In the genomic region with DNA sequence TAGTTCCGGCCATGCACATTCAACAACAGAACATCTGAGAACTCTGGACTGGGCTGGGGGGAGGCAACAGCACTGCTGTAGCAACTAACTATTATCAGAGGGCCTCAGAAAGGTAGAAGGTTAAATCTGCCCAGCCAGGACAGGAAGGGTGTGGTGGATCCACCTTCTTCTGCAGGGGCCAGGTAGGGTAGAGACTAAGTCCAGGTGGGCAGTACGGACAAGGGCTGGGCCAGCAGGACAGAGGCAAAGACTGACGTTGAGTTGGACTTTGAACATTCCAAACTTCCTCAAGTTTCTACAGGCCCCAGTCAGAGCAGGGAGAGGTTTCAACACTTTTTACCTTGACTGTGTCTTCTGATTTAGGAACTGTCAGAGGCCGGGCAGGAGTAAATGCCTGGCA, we compare ENCODE assay signal across 9 mouse cellular contexts. TPM values are rescaled to one million over a fixed set of nuclear protein-coding genes. Genes with fewer than 3 reads are reported as not detected.
A peak's percentile ranks its signal among the peaks of the same experiment; 100 is the strongest.
DNase-seq lines count a peak whose midpoint lies in the region; ATAC-seq and TF ChIP-seq lines count a peak whose summit lies in the region.
"Had no signal": no experiment of that assay in that cellular context is flagged by ENCODE, and none has a peak within 500 bp of the region (broad histone marks: within the 10 kb centered on the region; RNA-seq: fewer than 3 reads in every experiment).

No protein-coding gene starts in this region.

- no peaks in the 10 kb centered on the region for H3K9me3 ChIP-seq in hindbrain, embryonic 10.5 days
- no peaks in the 10 kb centered on the region for H3K9me3 ChIP-seq in hindbrain, embryonic 11.5 days (ENCODE audit: control insufficient read depth, low read length)
- H3K9me3 ChIP-seq in embryonic facial prominence, embryonic 14.5 days (ENCODE audit: control insufficient read depth, low read length) = no peaks in the 10 kb centered on the region
- H3K9me3 ChIP-seq in intestine, postnatal 0 days (ENCODE audit: control insufficient read depth) = no peaks in the 10 kb centered on the region

- H3ac ChIP-seq in myocyte (ENCODE audit: control insufficient read depth, insufficient read length) = no peak overlapping the region

- H3K27me3 ChIP-seq in hindbrain, embryonic 10.5 days (ENCODE audit: insufficient read depth, poor library complexity, severe bottlenecking) = peaks cover 67% of the 10 kb centered on the region
- H3K27me3 ChIP-seq in hindbrain, embryonic 11.5 days (ENCODE audit: control insufficient read depth, insufficient read depth, low read length) = peaks cover 22% of the 10 kb centered on the region
- peaks cover 30% of the 10 kb centered on the region for H3K27me3 ChIP-seq in embryonic facial prominence, embryonic 14.5 days (replicated peaks; ENCODE audit: control insufficient read depth, insufficient read depth, low read length)
- H3K27me3 ChIP-seq in intestine, postnatal 0 days (replicated peaks; ENCODE audit: control insufficient read depth, insufficient read depth, low read length) = no peaks in the 10 kb centered on the region
- H3K27me3 ChIP-seq in myocyte (ENCODE audit: control insufficient read depth, insufficient read depth, insufficient read length) = no peaks in the 10 kb centered on the region

- no peak for TF ChIP-seq CTCF in intestine, postnatal 0 days (IDR thresholded peaks at IDR 0.05; ENCODE audit: low read depth)

- H3K27ac ChIP-seq in hindbrain, embryonic 10.5 days = no peak overlapping the region
- H3K27ac ChIP-seq in hindbrain, embryonic 11.5 days (ENCODE audit: low read depth, low read length) = no peak overlapping the region
- H3K27ac ChIP-seq in embryonic facial prominence, embryonic 14.5 days (replicated peaks; ENCODE audit: low read depth, low read length) = no peak overlapping the region
- H3K27ac ChIP-seq in intestine, postnatal 0 days (ENCODE audit: low read depth, low read length) = peak overlapping the region; percentile 99

- no peak for TF ChIP-seq POLR2A in myocyte (IDR thresholded peaks at IDR 0.05; ENCODE audit: insufficient read length, low read depth)

- no peak overlapping the region for H3K4me2 ChIP-seq in hindbrain, embryonic 11.5 days (replicated peaks; ENCODE audit: low read depth, low read length)
- peak overlapping the region; percentile 96 for H3K4me2 ChIP-seq in embryonic facial prominence, embryonic 14.5 days (ENCODE audit: low read depth, low read length)
- peak overlapping the region; percentile 73 for H3K4me2 ChIP-seq in intestine, postnatal 0 days (replicated peaks; ENCODE audit: low read depth)
- peak overlapping the region; percentile 80 for H3K4me2 ChIP-seq in myocyte (ENCODE audit: low read depth)

- no peaks in the 10 kb centered on the region for H3K36me3 ChIP-seq in hindbrain, embryonic 10.5 days
- H3K36me3 ChIP-seq in hindbrain, embryonic 11.5 days (ENCODE audit: control insufficient read depth, insufficient read depth, low read length) = no peaks in the 10 kb centered on the region
- H3K36me3 ChIP-seq in embryonic facial prominence, embryonic 14.5 days (ENCODE audit: control insufficient read depth, insufficient read depth, low read length) = no peaks in the 10 kb centered on the region
- H3K36me3 ChIP-seq in intestine, postnatal 0 days (ENCODE audit: control insufficient read depth, insufficient read depth) = no peaks in the 10 kb centered on the region
- no peaks in the 10 kb centered on the region for H3K36me3 ChIP-seq in myocyte (ENCODE audit: control insufficient read depth, insufficient read depth)

- 77% methylated on average over 4 of the region's 4 CpGs for WGBS in hindbrain, embryonic 10.5 days
- WGBS in hindbrain, embryonic 11.5 days = 74% methylated on average over 4 of the region's 4 CpGs
- WGBS in embryonic facial prominence, embryonic 14.5 days = 55% methylated on average over 4 of the region's 4 CpGs
- WGBS in intestine, postnatal 0 days = 22% methylated on average over 4 of the region's 4 CpGs

- no peak for ATAC-seq in hindbrain, embryonic 11.5 days (ENCODE audit: low FRiP score)
- no peak for ATAC-seq in embryonic facial prominence, embryonic 14.5 days (ENCODE audit: low read depth)
- ATAC-seq in intestine, postnatal 0 days = peak; percentile 83

- no peak for DNase-seq in hindbrain, embryonic 10.5 days (ENCODE audit: low spot score)
- no peak for DNase-seq in hindbrain, embryonic 11.5 days (ENCODE audit: low spot score)
- no peak for DNase-seq in embryonic facial prominence, embryonic 14.5 days (ENCODE audit: low spot score)
- DNase-seq in left cerebral cortex, adult 9 months (ENCODE audit: low spot score in 2 of 2) = no peak
- no peak for DNase-seq in left cerebral cortex, postnatal 36 days (ENCODE audit: low spot score in 2 of 2)

- H3K4me1 ChIP-seq in hindbrain, embryonic 10.5 days (replicated peaks) = peaks cover 63% of the 10 kb centered on the region
- no peaks in the 10 kb centered on the region for H3K4me1 ChIP-seq in hindbrain, embryonic 11.5 days (replicated peaks; ENCODE audit: control insufficient read depth, insufficient read depth, low read length)
- H3K4me1 ChIP-seq in embryonic facial prominence, embryonic 14.5 days (ENCODE audit: control insufficient read depth, insufficient read depth, low read length) = peaks cover 13% of the 10 kb centered on the region
- H3K4me1 ChIP-seq in intestine, postnatal 0 days (replicated peaks; ENCODE audit: control insufficient read depth, insufficient read depth, low read length) = 0 out of 2 replicates have a peak, but pooled peaks cover 24% of the 10 kb centered on the region

- H3K79me2 ChIP-seq in myocyte (ENCODE audit: control insufficient read depth, insufficient read depth) = no peaks in the 10 kb centered on the region

- H3K9ac ChIP-seq in hindbrain, embryonic 11.5 days (ENCODE audit: low read depth, low read length) = no peak overlapping the region
- H3K9ac ChIP-seq in embryonic facial prominence, embryonic 14.5 days (ENCODE audit: low read depth, low read length) = no peak overlapping the region
- no peak overlapping the region for H3K9ac ChIP-seq in intestine, postnatal 0 days (ENCODE audit: low read depth, low read length)

- intact Hi-C loops in left cerebral cortex, postnatal 36 days (cut with DNase I) = no loop called here

- peak overlapping the region; percentile 69 for H3K4me3 ChIP-seq in hindbrain, embryonic 10.5 days
- no peak overlapping the region for H3K4me3 ChIP-seq in hindbrain, embryonic 11.5 days (ENCODE audit: low read depth, low read length)
- H3K4me3 ChIP-seq in embryonic facial prominence, embryonic 14.5 days (ENCODE audit: low read depth, low read length) = peak overlapping the region; percentile 58; the same call in 1 of the 2 replicates
- peak overlapping the region; percentile 85 for H3K4me3 ChIP-seq in intestine, postnatal 0 days (ENCODE audit: low read depth, low read length)
- H3K4me3 ChIP-seq in myocyte = no peak overlapping the region
- H3K4me3 ChIP-seq: erythroblast, embryonic 14.5 days had no signal

TF ChIP-seq in myocyte, 11 proteins besides CTCF, POLR2A, EP300 and RAD21:
- no peak for TF ChIP-seq E2F4 (IDR thresholded peaks at IDR 0.05; ENCODE audit: insufficient read depth)
- no peak for TF ChIP-seq CEBPB (IDR thresholded peaks at IDR 0.05; ENCODE audit: insufficient read depth, poor library complexity, severe bottlenecking)
- TF ChIP-seq MYOG (IDR thresholded peaks at IDR 0.05; ENCODE audit: control insufficient read depth in 1 of 3, insufficient read depth in 1 of 3, insufficient read length in 2 of 3, low read depth in 2 of 3) = no peak
- no peak for TF ChIP-seq USF1 (IDR thresholded peaks at IDR 0.05; ENCODE audit: low read depth)
- TF ChIP-seq TCF12 (IDR thresholded peaks at IDR 0.05; ENCODE audit: insufficient read depth, poor library complexity, severe bottlenecking) = no peak
- no peak for TF ChIP-seq POLR2AphosphoS2 (IDR thresholded peaks at IDR 0.05; ENCODE audit: insufficient read length, low read depth)
- TF ChIP-seq MAX (IDR thresholded peaks at IDR 0.05; ENCODE audit: low read depth) = no peak
- TF ChIP-seq SRF (IDR thresholded peaks at IDR 0.05; ENCODE audit: control insufficient read depth, insufficient read length, low read depth) = no peak
- TF ChIP-seq REST (IDR thresholded peaks at IDR 0.05; ENCODE audit: insufficient read depth, insufficient read length) = no peak
- no peak for TF ChIP-seq TCF3 (IDR thresholded peaks at IDR 0.05; ENCODE audit: insufficient read length, low read depth)
- no peak for TF ChIP-seq MYOD1 (IDR thresholded peaks at IDR 0.05; ENCODE audit: control insufficient read depth in 1 of 3, insufficient read length in 2 of 3, low read depth in 2 of 3)

RNA-seq across cellular contexts. Expression of gene Itga3, which starts 1.9 kb away (rescaled TPM):
- polyA plus RNA-seq in hindbrain, embryonic 10.5 days (2016; fragmentation: Nextera tagmentation; extraction: Ambion mirVana) = 5.7 and 6.7 TPM in 2 replicates
- polyA plus RNA-seq in hindbrain, embryonic 11.5 days (2014; fragmentation: Nextera tagmentation; extraction: Ambion mirVana) = 4.2 and 4.4 TPM in 2 replicates
- polyA plus RNA-seq in embryonic facial prominence, embryonic 14.5 days (2014; fragmentation: Nextera tagmentation; extraction: Ambion mirVana) = 8.3 and 9.4 TPM in 2 replicates
- polyA plus RNA-seq in intestine, postnatal 0 days (2015; fragmentation: Nextera tagmentation; extraction: Ambion mirVana) = 51.3 and 57.9 TPM in 2 replicates
- 19.9 TPM for polyA plus RNA-seq in myocyte (2012; fragmentation: generic; extraction: Trizol)
- 10 to 100 TPM; 15.2 to 16.2 TPM for total RNA-seq in left cerebral cortex, postnatal 36 days (2021)

RNA-seq across cellular contexts. Expression of gene Pdk2, which starts 33.5 kb away (rescaled TPM):
- 10.7 and 15.2 TPM in 2 replicates for polyA plus RNA-seq in hindbrain, embryonic 10.5 days (2016; fragmentation: Nextera tagmentation; extraction: Ambion mirVana)
- 12.5 and 13.0 TPM in 2 replicates for polyA plus RNA-seq in hindbrain, embryonic 11.5 days (2014; fragmentation: Nextera tagmentation; extraction: Ambion mirVana)
- polyA plus RNA-seq in embryonic facial prominence, embryonic 14.5 days (2014; fragmentation: Nextera tagmentation; extraction: Ambion mirVana) = 37.8 and 41.6 TPM in 2 replicates
- polyA plus RNA-seq in intestine, postnatal 0 days (2015; fragmentation: Nextera tagmentation; extraction: Ambion mirVana) = 53.2 and 57.4 TPM in 2 replicates
- 33.3 TPM for polyA plus RNA-seq in myocyte (2012; fragmentation: generic; extraction: Trizol)
- 100 to 1,000 TPM; 104 to 110 TPM for total RNA-seq in left cerebral cortex, postnatal 36 days (2021)

RNA-seq across cellular contexts. Expression of gene Dlx3, which starts 45.2 kb away (rescaled TPM):
- polyA plus RNA-seq in hindbrain, embryonic 10.5 days (2016; fragmentation: Nextera tagmentation; extraction: Ambion mirVana) = 3.2 and 6.5 TPM in 2 replicates
- polyA plus RNA-seq in hindbrain, embryonic 11.5 days (2014; fragmentation: Nextera tagmentation; extraction: Ambion mirVana) = 1.7 TPM in 2 replicates
- polyA plus RNA-seq in embryonic facial prominence, embryonic 14.5 days (2014; fragmentation: Nextera tagmentation; extraction: Ambion mirVana) = 16.1 and 20.2 TPM in 2 replicates
- polyA plus RNA-seq in intestine, postnatal 0 days (2015; fragmentation: Nextera tagmentation; extraction: Ambion mirVana) = 0.30 and 0.44 TPM in 2 replicates
- polyA plus RNA-seq in myocyte (2012; fragmentation: generic; extraction: Trizol) = 6.3 TPM
- not detected for total RNA-seq in left cerebral cortex, postnatal 36 days (2021)
- polyA plus RNA-seq: erythroblast, embryonic 14.5 days; spleen, adult 2 months had no signal

Comparison
In these comparisons a context has a peak if more than half of its experiments do, and no peak if none do; other contexts are left out.
1. H3K4me3 ChIP-seq: peak in hindbrain, embryonic 10.5 days (single experiment), embryonic facial prominence, embryonic 14.5 days (single experiment) and intestine, postnatal 0 days (single experiment); none in hindbrain, embryonic 11.5 days (single experiment) and myocyte (single experiment).